Mouse (Mus musculus): ENCODE measurements around the gene Hist2h2ab.

- TF ChIP-seq POLR2A (IDR thresholded peaks at IDR 0.05; ENCODE audit: low read depth, low read length) = no peak
- no peak for TF ChIP-seq CTCF (IDR thresholded peaks at IDR 0.05; ENCODE audit: extremely low read depth, insufficient read depth, insufficient read length, insufficient replicate concordance)
These were observed 41.2 kb upstream of the Hist2h2ab start for GRCm38 (mm10) chr3:96178427-96178826.

Measured in spleen, adult 2 months (tissue).